Mouse (Mus musculus) frontal cortex, adult 2 months (tissue): Measurements from ENCODE around the gene Spata5. TPM values are rescaled to one million over a fixed set of nuclear protein-coding genes. Genes with fewer than 3 reads are reported as not detected.

Source experiments
- DNase-seq, 2 experiments: peaks; one replicate each; pipeline ENCODE4 v3.0.0; 2022; ENCODE audit warnings: low spot score in 1 of 2; ENCODE audit errors: extremely low spot score in 1 of 2
- polyA plus RNA-seq: library from polyadenylated mRNA; depleted of rRNA; stranded (reverse); fragments of >200 nt; gene quantifications from 2 replicates; pipeline ENCODE4 v1.2.3, GENCODE M21; 2012; rRNA removed

The Spata5 gene
- 6.6 and 11.2 TPM in 2 replicates for polyA plus RNA-seq

DNA sequence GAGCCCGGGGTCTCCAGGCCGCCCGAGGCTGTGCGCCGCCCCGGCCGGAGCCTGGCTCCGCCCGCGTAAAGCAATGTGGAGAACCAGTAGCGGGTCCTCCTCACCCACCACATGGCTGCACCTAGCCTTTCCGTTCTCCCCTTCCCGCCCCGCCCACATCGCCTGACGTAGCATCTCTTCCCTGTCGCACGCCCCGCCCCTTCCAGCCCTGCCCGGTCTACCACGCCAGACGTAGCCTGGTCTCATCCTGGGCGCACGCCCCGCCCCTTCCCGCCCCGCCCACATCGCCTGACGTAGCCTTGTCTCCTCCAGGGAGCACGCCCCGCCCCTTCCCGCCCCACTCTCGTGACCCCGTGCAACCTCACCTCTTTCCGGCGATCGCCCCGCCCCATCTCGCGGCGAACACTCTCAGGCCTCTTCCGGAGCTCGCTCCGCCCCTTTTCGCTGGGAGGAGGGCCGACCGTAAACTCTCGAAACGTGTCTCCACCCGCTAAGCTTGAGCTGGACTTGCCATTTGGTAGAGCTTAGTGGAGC is at the start of gene Spata5:
TSS of gene Spata5 (plus strand) at position 439 of the 534 bp plus-strand sequence.
- DNase-seq: peak; percentile 93 to 96

DNA sequence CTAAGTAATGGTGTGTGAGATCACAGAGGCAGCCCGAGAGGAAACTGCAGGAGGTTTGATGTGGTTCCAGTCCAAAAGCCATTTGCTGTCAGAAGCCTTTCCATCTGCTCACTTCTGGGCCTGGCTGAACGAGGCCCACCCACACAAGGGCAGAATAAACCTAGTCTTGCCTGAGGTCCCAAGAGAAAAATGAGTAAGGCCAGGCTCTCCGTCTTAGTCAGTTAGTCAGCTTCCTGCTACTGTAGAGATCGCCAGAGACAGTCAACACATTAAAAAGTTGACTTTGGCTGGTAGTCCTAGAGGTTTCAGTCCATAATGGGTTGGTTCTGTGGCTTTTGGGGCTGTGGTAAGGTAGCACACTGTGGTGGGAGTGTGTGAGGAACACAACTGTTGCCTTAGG is 49.3 kb upstream of the Spata5 start:
- DNase-seq: no peak

DNA sequence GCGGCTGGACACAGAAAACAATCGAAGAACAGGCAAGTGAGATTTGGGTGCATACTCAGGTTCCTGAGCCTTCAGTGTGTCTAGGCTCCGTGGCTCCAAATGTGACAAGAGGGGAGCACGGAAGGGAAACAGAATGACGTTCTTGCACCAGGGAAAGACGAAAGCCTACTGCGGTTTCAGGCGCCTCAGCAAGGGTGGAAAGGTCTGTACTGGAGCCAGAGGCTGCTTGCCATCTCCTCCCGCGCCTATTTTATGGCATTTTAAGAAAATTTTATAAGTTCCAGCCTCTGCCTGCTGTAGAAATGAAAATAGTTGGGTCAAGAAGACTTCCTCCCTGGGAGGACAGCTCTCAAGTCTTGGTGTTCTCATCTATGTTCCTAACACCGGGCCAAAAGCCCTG is 46.0 kb upstream of the Spata5 start:
- DNase-seq: no peak

DNA sequence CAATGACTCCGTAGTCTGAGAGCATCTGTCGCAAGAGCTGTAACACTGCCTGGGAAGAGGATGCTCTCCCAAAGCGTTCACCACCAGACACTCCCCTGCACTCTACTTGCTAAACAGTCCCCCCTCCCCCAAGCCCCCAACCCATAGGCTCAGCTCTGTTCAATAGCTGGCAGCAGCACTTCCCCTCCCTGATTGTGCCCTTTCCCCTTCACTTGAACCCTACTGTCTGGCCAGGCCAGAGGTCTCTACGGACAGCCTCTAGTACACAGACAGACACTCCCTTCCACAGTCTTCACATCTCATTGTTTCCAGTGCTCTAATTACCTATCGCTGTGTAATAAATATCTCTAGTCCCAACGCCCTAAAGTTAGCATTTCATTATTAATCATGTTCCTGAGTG is 41.8 kb upstream of the Spata5 start:
- DNase-seq: no peak

DNA sequence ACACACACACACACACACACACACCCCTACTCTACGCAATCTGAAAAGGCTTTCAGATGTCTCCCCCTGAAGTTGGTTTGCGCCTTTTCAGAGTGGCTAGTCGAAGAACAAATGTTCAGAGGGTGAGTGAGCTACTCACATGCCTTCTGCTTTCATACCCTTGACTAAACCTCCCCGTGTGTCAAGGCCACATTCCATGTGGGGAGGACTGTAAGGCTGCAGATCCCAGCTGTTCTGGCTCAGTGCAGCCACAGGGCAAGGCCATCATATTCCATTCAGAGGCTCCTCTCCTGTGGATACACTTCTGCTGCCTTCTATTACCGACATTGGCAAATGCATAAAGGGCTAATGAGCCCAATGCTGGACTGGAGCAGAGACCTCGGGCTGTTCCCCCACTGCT is 41.3 kb upstream of the Spata5 start:
- DNase-seq: no peak

DNA sequence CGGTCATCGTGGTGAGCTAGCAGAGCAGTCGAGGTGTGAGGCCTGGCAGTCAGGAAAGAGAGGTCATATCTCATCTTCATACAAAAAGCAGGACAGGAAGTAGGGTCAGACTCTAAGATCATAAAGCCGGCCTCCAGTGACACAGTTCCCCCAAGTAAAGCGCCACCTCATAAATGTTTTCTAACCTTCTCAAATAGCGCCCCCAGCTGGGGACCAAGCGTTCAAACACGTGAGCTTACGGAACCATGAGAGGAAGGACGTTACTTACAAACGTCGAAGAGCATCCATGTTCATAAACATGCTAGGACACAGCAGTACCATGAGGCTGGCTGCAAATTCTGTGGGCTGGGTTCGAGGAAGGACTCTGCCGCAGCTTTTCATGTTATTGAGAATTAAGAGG is 40.5 kb upstream of the Spata5 start:
- DNase-seq: no peak

DNA sequence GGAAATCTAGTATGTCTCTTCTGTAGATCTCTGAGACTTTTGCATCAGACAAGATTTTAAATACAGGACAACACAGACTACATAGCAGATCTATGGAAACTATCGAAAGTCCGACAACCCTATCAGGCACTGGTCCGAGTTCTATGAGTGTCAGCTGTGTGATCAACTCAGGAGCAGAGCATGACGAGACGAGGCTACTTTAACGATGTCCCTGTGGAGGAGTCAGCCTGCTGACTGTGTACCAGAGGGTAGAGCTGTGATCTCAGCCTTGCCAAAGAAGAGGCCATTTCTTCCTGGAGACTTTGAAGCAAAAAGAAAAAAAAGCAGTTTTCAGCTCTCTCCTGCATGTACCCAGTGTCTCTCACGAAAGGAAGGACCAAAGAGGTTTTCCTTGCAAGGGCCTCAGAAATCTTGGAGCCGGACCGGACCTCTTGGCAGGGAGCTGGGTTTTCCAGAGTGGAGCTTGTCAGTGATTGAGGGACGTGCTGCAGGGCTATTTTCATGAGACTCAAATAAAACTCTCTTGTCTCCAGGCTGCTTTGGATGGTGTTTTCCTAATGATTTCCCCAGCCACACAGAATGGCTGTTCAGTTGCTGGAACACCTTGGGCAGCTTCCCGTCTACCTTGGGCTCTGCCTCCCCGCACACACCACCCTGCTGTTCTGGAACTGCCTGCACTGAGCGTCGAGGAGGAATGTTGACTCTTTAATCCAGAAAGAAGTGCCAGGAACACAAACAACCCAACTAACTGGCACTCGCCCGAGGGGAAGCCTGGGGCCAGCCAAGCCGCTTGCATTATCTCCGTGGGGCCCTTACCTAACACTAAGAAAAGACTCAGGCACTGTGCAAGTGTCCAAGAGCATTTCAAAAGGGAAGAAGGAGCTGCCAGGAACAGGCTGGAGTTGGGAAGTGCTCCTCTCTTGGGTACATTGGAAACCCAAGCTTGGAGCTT is 39.5 kb upstream of the Spata5 start:
- DNase-seq: peak in 1 of 2 experiments; percentile 4

DNA sequence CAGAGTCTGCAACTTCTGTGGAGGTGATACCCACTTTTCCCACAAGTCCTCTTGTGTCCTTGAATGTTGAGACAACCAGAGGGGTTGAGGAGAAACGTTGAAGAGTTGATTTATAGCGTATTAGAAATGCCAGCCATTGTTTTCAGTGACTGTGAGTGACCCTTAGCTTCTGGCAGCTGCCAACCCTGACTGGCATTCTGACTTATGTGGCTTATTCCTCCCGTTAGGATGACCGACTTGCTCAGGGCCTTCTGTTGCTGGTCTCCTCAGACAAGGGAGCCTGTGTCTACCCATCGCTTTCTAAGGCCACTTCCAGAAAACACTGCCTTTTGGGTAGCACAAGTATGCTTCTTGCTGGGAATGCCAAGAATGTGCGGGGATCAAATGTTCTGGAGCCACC is 38.2 kb upstream of the Spata5 start:
- DNase-seq: no peak

DNA sequence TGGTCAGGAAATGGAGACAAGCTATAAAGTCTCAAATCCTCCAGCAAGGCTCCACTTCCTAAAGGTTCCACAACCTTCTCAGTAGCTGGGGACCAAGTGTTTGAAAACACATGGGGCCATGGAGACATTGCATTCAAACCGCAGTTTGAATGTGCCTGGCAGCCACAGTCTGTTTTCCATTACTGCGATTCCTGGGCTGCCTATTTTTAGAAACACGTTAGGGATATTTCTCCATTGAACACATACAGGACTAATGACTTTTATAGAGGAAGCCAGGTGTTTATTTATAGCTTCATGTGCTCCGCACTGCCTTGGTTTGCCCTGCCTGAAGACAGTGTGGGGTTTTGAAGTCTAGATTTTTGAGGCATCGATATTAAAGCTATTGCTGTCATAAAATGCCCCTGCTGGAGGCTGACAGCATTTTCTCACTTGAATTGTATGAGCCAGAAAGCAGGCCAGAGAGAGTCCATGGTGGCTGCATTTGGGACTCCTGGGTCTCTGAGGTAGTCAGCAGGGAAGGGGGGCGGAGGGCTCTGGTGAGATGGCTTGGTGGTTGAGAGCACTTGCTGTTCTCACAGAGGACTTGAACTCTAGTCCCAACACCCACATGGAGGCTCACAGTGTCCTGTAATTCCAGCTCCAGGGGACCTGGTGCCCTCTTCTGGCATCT is 36.5 kb upstream of the Spata5 start:
- DNase-seq: no peak

DNA sequence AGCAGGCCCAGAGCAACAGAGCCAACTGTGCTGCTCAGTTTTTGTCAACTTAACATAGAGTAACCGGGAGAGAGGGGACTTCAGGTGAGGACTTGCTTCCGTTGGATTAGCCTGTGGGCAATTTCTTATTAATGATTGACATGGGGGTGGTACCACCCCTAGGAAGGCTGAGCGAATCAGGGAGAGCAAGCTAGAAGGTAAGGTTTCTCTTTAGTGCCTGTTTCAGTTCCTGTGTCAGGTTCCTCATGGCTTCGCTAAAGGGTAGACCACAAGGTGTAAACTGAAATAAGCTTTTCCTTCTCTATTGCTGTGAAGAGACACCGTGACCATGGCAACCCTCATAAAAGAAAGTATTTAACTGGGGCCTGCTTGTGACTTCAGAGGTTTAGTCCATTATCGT is 32.4 kb upstream of the Spata5 start:
- DNase-seq: no peak

DNA sequence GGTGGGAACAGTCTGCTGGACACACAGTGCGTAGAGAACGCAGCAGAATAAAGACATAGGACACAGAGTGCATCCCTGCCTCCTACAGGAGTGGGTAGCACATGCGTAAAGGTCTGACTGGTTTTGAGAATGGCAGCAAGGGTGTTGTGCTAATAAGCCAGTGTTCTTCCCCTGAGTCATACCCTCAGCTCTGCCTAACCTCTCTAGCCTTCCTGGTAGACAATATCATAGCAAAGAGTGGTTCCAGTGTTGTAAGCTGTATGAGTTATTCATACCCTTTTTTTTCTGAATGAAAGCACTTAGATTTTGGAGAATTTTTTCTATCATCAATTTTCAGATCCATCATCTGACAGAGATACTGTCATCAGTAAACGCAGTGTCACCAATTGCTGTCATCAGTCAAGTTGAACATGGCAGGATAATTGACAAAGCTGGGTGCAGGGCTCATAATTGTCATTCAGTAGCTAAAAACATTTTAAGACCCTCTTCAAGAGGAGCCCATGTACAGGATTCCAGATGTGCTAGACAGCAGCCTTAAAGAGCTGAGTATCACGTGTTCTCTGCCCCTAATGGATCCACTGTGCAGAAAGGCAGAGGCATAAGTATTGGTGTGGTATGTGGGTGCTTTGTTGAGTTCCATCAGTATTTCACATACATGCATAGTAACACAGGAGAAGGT is 22.6 kb upstream of the Spata5 start:
- no peak for DNase-seq

DNA sequence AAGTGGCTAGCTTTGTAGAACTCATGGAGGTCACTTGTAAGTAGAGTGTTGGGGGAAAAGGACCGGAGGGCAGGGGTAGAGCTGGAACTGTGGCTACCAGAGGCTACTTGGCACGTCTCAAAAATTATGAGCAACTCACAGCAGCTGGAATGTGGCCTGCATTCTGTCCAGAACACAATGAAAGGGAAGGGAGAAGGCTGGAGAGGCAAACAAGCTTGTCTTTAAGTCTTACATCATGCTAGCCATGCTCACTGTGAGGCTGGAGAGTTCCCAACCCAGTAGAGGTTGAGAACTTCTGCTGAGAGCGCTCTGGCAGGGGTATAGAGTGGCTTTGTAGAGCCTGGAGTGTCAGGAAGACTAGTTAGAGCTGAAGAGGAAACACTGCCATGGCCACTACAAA is 22.1 kb upstream of the Spata5 start:
- no peak for DNase-seq

DNA sequence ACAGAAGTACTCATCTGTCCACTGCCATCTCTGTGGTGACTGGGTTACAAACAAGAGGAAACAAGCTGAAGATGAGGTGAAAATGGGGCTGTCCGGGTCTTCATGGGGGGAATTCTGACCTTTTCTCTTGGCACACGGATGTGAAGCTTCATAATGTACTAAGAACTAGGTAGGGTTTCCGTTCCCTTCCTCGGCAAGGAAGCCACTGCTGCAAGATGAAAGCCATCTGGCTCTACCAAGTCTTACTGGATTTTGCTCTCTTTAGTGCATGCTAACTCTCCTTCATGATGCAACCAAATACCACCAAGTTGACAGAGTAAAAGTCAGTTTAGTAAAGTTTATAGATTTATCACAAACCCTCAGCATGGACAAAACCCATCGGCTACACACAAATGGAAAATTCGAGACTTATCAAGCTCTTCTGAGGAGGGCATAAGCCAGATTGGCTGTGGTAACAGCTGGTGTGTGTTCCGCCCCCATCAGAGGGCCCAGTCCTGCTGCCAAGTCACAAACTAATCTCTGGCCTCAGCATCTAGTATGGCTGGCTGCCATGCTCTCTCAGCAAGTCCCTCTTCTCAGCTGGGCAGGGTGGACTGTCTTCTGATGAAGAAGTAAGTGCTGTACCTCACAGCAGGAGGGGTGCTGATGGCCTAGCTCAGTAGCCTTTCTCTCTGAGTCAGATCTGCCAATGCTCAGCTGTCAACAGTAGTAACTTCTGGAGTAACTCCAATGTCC is 20.9 kb upstream of the Spata5 start:
- DNase-seq: no peak

DNA sequence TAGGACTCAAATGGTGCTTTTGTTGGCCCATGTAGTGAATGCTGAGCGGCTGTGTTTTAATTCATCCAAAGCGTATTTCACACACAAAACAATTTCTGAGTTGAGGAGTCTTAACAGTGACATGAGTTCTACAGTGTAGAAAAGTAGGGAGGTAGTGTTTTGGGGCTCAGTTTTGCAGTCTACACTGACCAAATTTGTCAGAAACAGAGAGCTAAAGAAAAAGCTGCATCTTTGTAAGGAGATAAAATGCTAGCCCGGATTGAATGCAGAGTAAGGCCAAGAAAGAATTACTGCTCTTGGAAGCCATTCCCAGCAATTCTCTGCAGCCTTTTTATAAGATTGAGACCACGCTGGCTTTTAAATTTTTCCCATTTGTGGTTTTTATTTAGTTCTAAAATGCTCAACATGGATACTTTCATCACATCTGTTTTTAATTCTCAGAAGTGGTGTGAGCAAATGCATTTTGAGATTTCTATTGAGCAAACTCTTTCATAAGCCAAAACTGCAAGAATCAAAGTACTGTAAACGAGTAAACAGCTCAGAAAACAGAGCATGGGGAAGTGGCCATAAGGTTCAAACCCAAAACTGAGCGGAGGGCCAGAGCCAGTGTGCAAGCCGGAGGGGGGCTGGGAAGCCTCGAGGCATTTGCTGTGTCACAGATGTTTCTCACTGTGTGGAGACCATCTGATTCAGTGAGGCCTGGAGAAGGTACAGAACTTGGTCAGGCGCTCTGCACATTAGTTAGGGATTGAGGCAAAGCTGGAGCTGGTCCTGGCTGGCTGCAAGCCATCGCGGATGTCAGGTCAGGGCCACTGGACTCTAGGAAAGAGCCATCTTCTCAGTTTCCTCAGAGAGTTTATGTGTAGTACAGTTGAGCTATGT is 17.7 kb upstream of the Spata5 start:
- DNase-seq: no peak

DNA sequence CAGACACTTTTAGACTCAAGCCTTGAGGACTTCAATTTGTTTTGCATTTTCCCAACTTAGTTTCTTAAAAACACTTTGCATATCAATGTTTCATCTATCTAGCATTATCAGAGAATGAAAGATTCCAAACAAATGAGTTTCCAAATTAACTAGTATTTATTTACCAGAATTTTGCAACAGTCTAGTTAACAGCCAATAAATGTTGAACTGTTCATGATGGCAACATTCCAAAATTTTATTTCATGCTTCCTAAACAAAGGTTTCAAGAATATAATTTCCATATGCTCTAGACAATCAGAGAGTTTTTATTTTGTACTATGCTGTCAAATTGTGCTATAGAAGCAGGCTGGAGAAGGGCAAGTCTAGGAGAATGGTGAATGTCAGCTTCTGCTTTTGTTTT is 12.1 kb upstream of the Spata5 start:
- no peak for DNase-seq

DNA sequence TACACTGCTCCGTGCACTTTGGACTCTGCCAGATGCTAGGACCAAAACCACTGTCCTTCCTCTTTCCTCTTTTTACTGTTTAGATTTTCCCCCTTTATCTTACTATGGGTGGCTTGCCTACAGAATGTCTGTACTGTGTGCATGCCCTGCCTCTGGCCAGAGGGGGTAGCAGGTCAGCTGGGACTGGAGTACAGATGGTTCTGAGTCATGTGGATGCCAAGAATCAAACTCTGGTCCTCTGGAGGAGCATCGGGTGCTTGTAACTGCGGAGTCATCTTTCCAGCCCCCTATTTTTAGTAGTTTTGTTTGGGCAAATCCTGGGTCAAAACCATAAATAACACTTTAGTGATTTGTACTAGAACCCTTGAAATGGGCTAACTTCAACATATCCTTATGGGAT is 6.2 kb upstream of the Spata5 start:
- no peak for DNase-seq

DNA sequence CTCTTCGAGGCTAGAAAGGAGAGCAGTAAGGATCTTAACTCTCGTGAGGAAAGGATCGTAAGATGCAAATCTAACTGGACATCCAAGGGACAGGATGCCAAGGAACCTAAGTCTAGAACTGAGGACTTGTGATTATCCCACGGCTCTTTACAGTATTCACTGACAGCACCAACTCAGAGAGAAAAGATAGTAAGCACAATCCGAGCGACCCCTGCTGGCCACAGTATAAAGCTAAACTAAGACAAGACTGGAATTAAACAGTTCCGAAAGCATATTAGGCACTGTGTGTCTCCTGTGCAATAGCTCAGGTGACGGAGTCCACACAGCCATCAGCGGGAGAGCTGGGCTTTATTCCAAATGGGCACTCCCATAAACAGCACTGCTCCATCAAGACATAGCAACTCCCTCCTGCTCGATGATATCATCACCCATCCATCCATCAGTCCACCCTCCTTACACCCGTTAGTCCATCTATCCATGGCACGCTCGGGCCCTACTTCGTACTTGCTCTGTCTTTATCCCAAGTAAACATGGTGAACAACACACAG is 5.2 kb upstream of the Spata5 start:
- DNase-seq: peak; percentile 53 to 92

DNA sequence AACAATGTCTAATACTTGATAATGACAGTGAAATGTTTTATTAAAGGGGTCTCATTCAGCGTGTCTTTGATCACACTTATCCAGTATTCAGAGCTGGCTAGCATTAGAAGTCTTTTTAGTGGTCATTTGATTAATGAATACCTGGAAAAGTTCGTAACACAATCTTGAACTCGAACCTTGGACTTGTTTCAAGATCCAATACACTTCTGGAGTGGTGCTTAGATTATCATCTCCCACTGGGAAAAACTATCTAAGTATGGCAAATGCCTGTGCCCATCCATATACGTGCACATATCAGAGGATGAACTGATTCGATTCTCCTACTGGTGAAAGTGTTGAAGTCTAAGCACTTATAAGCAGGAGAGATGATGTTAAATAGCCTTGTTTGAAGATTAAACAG is 1.4 kb upstream of the Spata5 start:
- DNase-seq: no peak

DNA sequence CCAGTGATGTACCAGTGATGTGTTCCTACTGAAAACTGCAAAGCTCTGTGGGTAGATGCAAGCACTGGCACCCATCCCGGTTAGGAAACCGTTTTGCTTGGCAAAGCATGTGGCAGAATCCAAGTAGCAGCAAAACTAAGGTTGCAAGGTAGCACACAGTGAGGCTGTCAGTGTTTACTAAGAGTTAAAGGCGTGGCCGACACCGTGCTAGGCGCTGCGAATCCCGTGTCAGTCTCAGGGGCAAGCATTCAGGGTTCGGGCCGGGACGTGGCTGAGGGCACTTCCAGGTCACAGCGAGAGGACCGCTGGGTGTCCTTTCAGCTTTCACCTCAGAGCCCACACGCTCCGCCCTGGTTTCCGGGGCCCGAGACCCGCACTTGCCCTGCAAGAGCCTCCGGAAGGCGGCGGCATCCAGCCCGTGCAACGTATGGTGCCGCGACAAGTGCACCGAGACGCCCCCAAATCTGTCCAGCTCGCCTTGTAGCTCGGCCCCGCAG is 687 bp upstream of the Spata5 start:
- peak; percentile 65 to 77 for DNase-seq
